Mouse (Mus musculus) midbrain, embryonic 13.5 days (tissue): ENCODE data around the gene Gm3252. TPM values are rescaled to one million over a fixed set of nuclear protein-coding genes. Genes with fewer than 3 reads are reported as not detected.
"Not testable (repeated sequence)": the region's sequence is repeated elsewhere in the genome, so short reads cannot be mapped to it uniquely, and the experiment has no call there.

Experiments used
- ATAC-seq: fragments of 200-750 bp; cut with Nextera tagmentation; 2 replicates; pipeline ENCODE4 v1.8.0; 2017; ENCODE audit warnings: mild to moderate bottlenecking, moderate TSS enrichment, moderate library complexity
- H3K27ac ChIP-seq: fragments of 300-500 bp; sonication (generic); 2 replicates; pipeline ENCODE4 v1.5.1; 2015; ENCODE audit warnings: inconsistent platforms, mild to moderate bottlenecking, moderate library complexity
- H3K27me3 ChIP-seq: fragments of 300-500 bp; sonication (generic); 2 replicates; pipeline ENCODE4 v1.6.1; 2015; ENCODE audit warnings: mild to moderate bottlenecking, inconsistent platforms
- H3K36me3 ChIP-seq: fragments of 300-500 bp; sonication (generic); 2 replicates; pipeline ENCODE4 v1.6.1; 2015; ENCODE audit warnings: mild to moderate bottlenecking, inconsistent platforms
- H3K4me1 ChIP-seq: fragments of 300-500 bp; sonication (generic); replicated peaks from 2 replicates; pipeline ENCODE4 v1.6.1; 2015; ENCODE audit warnings: inconsistent platforms
- H3K4me2 ChIP-seq: fragments of 300-500 bp; sonication (generic); replicated peaks from 2 replicates; pipeline ENCODE4 v1.6.1; 2015; ENCODE audit warnings: moderate library complexity, mild to moderate bottlenecking, inconsistent platforms
- H3K4me3 ChIP-seq: fragments of 300-500 bp; sonication (generic); replicated peaks from 2 replicates; pipeline ENCODE4 v1.5.1; 2015; ENCODE audit warnings: mild to moderate bottlenecking, inconsistent platforms
- H3K9ac ChIP-seq: fragments of 300-500 bp; sonication (generic); replicated peaks from 2 replicates; pipeline ENCODE4 v1.6.1; 2015; ENCODE audit warnings: mild to moderate bottlenecking, inconsistent platforms
- H3K9me3 ChIP-seq: fragments of 300-500 bp; sonication (generic); 2 replicates; pipeline ENCODE4 v1.6.1; 2016; ENCODE audit warnings: mild to moderate bottlenecking, inconsistent platforms
- WGBS: fragments of 180-500 bp; shearing (Covaris S2); methylation state at CpG from one replicate; pipeline ENCODE4 v1.1.7; 2015; 5-methylcytosine and 5-hydroxymethylcytosine counted together
- polyA plus RNA-seq: library from polyadenylated mRNA; unstranded; fragments of >200 nt; fragmentation: Nextera tagmentation; extraction: Ambion mirVana; gene quantifications from 2 replicates; pipeline ENCODE4 v1.2.1, GENCODE M21; 2015

Gm3252 gene
- polyA plus RNA-seq: 1.7 and 2.5 TPM in 2 replicates

DNA sequence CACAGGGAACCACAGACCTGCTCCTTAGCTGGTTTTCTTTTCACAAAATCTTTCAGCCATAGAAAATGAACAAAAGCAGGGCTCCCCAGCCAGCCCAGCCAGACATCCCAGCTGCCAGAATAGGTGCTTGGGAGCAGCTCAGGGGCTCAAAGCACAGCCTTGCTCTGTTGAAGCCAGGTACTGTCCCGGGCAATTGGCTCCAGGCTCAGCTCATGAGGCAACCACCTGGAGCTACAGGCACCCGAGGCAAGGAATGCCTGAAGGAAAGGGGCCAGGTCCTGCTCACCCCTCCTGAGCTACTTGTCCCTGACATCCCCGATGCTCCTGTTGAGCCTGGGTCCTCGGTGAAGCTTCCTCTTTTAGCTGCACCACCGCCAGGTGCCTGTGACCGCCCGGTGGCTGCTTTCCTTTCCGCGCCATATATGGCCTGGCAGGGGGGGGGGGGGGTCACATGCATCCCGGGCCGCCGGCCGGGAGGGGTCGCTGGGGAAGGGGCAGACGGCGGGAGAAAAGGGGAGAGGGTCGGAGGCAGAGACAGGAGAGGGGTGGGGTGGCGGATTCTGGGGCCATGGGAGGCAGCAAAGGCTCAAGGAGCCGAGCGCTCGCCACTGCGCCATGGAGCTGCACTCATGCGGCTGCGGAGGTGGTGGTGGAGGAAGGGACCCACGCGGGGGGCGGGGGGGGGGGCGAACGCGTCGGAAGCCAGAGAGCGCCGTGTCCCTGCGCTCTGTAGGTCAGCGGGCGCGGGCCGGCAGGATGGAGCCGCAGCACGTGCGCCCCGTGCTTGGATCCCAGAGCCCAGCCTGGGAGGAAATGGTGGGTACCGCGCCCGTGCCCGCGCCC, at the start of gene Gm3252:
Gene Gm3252, plus strand, starts transcription at position 738 of the 843 bp plus-strand sequence.
- WGBS: under 1% methylated on average over 13 of the region's 47 CpGs
- H3K27ac ChIP-seq, H3K36me3 ChIP-seq, H3K9ac ChIP-seq, ATAC-seq, H3K27me3 ChIP-seq, H3K9me3 ChIP-seq, H3K4me1 ChIP-seq: not testable (repeated sequence)
- Histone ChIP-seq H3K4me3 (peak within 1 kb of the TSS; percentile 33), H3K4me2 (peak within 1 kb of the TSS; percentile 51)

DNA sequence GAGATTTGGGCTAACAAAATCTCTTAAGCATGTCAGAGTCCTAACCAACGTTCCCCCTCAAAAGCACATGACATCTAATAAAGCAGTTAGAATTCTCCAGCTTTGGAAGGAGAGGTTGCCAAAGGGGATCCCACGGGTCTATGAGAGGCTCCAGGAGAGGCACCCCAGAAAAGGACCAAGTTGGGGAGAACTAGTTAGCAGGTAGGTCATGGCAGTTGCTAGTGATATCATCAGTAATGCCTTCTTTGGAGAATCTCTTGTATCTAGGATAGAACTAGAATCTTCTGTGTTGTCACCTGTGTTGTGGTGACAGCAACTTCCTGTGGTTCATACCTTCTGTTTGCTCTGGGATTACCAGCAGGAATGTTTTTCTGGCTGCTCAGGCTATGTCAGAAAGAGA, 17.6 kb upstream of the Gm3252 start, which contains the start of gene Gm7876:
Gene Gm7876, plus strand, starts transcription at position 301 of the 400 bp plus-strand sequence.
- 79% methylated on average over 1 of the region's 2 CpGs for WGBS
- H3K4me2 ChIP-seq, H3K27me3 ChIP-seq: not testable (repeated sequence)

GRCm38 (mm10) chr14:4776037-4776436, 49.5 kb downstream of the Gm3252 start, which contains the start of gene Gm9602:
Gene Gm9602, plus strand, starts transcription at chr14:4776337.
- not testable (repeated sequence) for H3K36me3 ChIP-seq, H3K4me2 ChIP-seq, H3K27ac ChIP-seq, H3K9ac ChIP-seq, H3K4me1 ChIP-seq, H3K27me3 ChIP-seq, H3K9me3 ChIP-seq, H3K4me3 ChIP-seq, ATAC-seq
- WGBS: 85% methylated on average over 1 of the region's 2 CpGs

More for the DNA sequence above, 17.6 kb upstream of the Gm3252 start, which contains the start of gene Gm7876:
- H3K4me3 ChIP-seq, H3K9me3 ChIP-seq, H3K36me3 ChIP-seq, H3K27ac ChIP-seq, H3K9ac ChIP-seq, ATAC-seq, H3K4me1 ChIP-seq: not testable (repeated sequence)

Other genes starting within 250 kb of the Gm3252 start
- not detected in 2 replicates for gene Gm3182, start 245.0 kb upstream of the Gm3252 start, polyA plus RNA-seq
- gene Gm3047, start 171.4 kb upstream of the Gm3252 start, polyA plus RNA-seq: not detected in 2 replicates
- gene Gm8159, start 94.4 kb upstream of the Gm3252 start, polyA plus RNA-seq: not detected in 2 replicates
- gene Gm3239, start 62.6 kb upstream of the Gm3252 start, polyA plus RNA-seq: 0.27 and 0.46 TPM in 2 replicates
- not detected in 2 replicates for gene Gm7876, start 17.5 kb upstream of the Gm3252 start, polyA plus RNA-seq
- gene Gm9602, start 49.6 kb downstream of the Gm3252 start, polyA plus RNA-seq: not detected in 2 replicates
- gene Gm3269, start 111.3 kb downstream of the Gm3252 start, polyA plus RNA-seq: not detected in 2 replicates
- gene Gm3264, start 128.8 kb downstream of the Gm3252 start, polyA plus RNA-seq: 1.7 and 2.7 TPM in 2 replicates
- 0.13 TPM in 1 of 2 replicates, not detected in the other for gene Gm3278, start 165.6 kb downstream of the Gm3252 start, polyA plus RNA-seq